Mouse (Mus musculus) kidney, postnatal 0 days (tissue): ENCODE results near the gene Pde2a. TPM values are rescaled to one million over a fixed set of nuclear protein-coding genes. Genes with fewer than 3 reads are reported as not detected.
A peak's percentile ranks its signal among the peaks of the same experiment; 100 is the strongest.

ENCODE experiments used
- ATAC-seq: fragments of 200-750 bp; cut with Nextera tagmentation; replicated peaks from 2 replicates; pipeline ENCODE4 v1.8.0; 2017; ENCODE audit warnings: low read depth, moderate number of reproducible peaks, moderate TSS enrichment, moderate library complexity; ENCODE audit not compliant: low FRiP score
- DNase-seq: peaks from one replicate; pipeline ENCODE4 v3.0.0-alpha.2; 2016; ENCODE audit warnings: low spot score
- H3K27ac ChIP-seq: fragments of 300-500 bp; sonication (generic); 2 replicates; pipeline ENCODE4 v1.5.1; 2014; ENCODE audit warnings: mild to moderate bottlenecking
- H3K27me3 ChIP-seq: fragments of 300-500 bp; sonication (generic); 2 replicates; pipeline ENCODE4 v1.6.1; 2014; ENCODE audit warnings: low read length, mixed read lengths; ENCODE audit not compliant: insufficient read depth
- H3K36me3 ChIP-seq: fragments of 300-500 bp; sonication (generic); 2 replicates; pipeline ENCODE4 v1.6.1; 2014; ENCODE audit warnings: low read length, mixed read lengths; ENCODE audit not compliant: insufficient read depth
- H3K4me1 ChIP-seq: fragments of 300-500 bp; sonication (generic); replicated peaks from 2 replicates; pipeline ENCODE4 v1.6.1; 2014; ENCODE audit warnings: antibody characterized with exemption, low read length, mixed read lengths; ENCODE audit not compliant: insufficient read depth
- H3K4me2 ChIP-seq: fragments of 300-500 bp; sonication (generic); 2 replicates; pipeline ENCODE4 v1.6.1; 2014; ENCODE audit warnings: mild to moderate bottlenecking, low read length, moderate library complexity, mixed read lengths
- H3K4me3 ChIP-seq: fragments of 300-500 bp; sonication (generic); replicated peaks from 2 replicates; pipeline ENCODE4 v1.5.1; 2014; ENCODE audit warnings: low read depth, low read length
- H3K9ac ChIP-seq: fragments of 300-500 bp; sonication (generic); 2 replicates; pipeline ENCODE4 v1.6.1; 2014; ENCODE audit warnings: low read depth, low read length
- H3K9me3 ChIP-seq: fragments of 300-500 bp; sonication (generic); replicated peaks from 2 replicates; pipeline ENCODE4 v1.6.1; 2016; ENCODE audit warnings: low read length, inconsistent platforms, mixed read lengths
- CTCF ChIP-seq: IDR thresholded peaks from 2 replicates; pipeline ENCODE4 v1.5.1; 2016; ENCODE audit warnings: antibody characterized with exemption, low read depth, mild to moderate bottlenecking, moderate library complexity
- WGBS: fragments of 180-500 bp; shearing (Covaris S2); extraction: QIAGEN DNeasy Blood & Tissue Kit; methylation state at CpG from one replicate; pipeline ENCODE4 v1.1.7; 2014; 5-methylcytosine and 5-hydroxymethylcytosine counted together
- polyA plus RNA-seq: library from polyadenylated mRNA; unstranded; fragments of >200 nt; fragmentation: Nextera tagmentation; extraction: Ambion mirVana; gene quantifications from 2 replicates; pipeline ENCODE4 v1.2.1, GENCODE M21; 2015

The Pde2a gene
- polyA plus RNA-seq, 1 experiment from 2014 or later, result 21.0 TPM

GRCm38 (mm10) chr7:101394569-101394968, 26.9 kb upstream of the Pde2a start:
- DNase-seq (no peak), ATAC-seq (peak; percentile 7; the same call in 1 of the 2 replicates)
- H3K36me3 ChIP-seq, result peaks cover 38% of the 10 kb centered on the region
- H3K4me3 ChIP-seq, result peak overlapping the region; percentile 39
- no peak for TF ChIP-seq CTCF
- H3K9me3 ChIP-seq, result no peaks in the 10 kb centered on the region
- no peaks in the 10 kb centered on the region for H3K27me3 ChIP-seq
- WGBS, result 30% methylated on average over 3 of the region's 3 CpGs
- peak overlapping the region; percentile 95 for H3K27ac ChIP-seq
- peak overlapping the region; percentile 55 for H3K9ac ChIP-seq
- peaks cover 13% of the 10 kb centered on the region for H3K4me1 ChIP-seq
- H3K4me2 ChIP-seq, result peak overlapping the region; percentile 54

DNA sequence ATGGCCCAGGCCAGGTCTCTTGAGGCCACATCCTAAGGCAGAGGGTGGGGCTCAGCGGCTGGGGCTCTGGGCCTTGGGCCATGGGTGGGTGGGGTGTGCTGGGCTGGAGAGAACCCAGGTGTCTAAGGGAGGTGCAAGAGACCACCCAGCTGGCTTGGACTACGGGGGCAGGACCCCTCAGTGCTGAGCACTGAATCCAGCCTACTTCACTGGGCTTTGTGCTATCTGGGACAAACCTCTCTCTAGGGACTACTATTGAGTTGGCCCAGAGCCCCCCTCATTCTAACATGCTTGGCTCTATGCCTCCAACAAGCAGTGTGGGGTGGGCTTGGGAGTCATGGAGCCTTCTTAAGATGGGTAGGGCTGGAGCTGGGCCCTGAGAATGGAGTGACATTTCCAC, 26.0 kb upstream of the Pde2a start:
- peaks cover 37% of the 10 kb centered on the region for H3K36me3 ChIP-seq
- H3K4me3 ChIP-seq, result peak overlapping the region; percentile 39
- no peaks in the 10 kb centered on the region for H3K9me3 ChIP-seq
- DNase-seq, result peak; percentile 65
- H3K27me3 ChIP-seq, result no peaks in the 10 kb centered on the region
- peak overlapping the region; percentile 54 for H3K4me2 ChIP-seq
- peaks cover 13% of the 10 kb centered on the region for H3K4me1 ChIP-seq
- TF ChIP-seq CTCF, result no peak
- 61% methylated on average over 2 of the region's 2 CpGs for WGBS
- peak overlapping the region; percentile 95; the same call in 1 of the 2 replicates for H3K27ac ChIP-seq
- no peak; the same call in 1 of the 2 replicates for ATAC-seq
- peak overlapping the region; percentile 35; the same call in 1 of the 2 replicates for H3K9ac ChIP-seq

- H3K9me3 ChIP-seq, result no peaks in the 10 kb centered on the region
- 86% methylated on average over 4 of the region's 4 CpGs for WGBS
- no peak for ATAC-seq
- H3K4me1 ChIP-seq, result peaks cover 13% of the 10 kb centered on the region
- TF ChIP-seq CTCF, result no peak
- no peak overlapping the region for H3K27ac ChIP-seq
- no peak for DNase-seq
- H3K36me3 ChIP-seq, result peaks cover 54% of the 10 kb centered on the region
- no peak overlapping the region for H3K4me2 ChIP-seq
- H3K4me3 ChIP-seq, result no peak overlapping the region
- H3K27me3 ChIP-seq, result no peaks in the 10 kb centered on the region
- H3K9ac ChIP-seq, result no peak overlapping the region
Measured at GRCm38 (mm10) chr7:101397175-101397574, 24.3 kb upstream of the Pde2a start.

DNA sequence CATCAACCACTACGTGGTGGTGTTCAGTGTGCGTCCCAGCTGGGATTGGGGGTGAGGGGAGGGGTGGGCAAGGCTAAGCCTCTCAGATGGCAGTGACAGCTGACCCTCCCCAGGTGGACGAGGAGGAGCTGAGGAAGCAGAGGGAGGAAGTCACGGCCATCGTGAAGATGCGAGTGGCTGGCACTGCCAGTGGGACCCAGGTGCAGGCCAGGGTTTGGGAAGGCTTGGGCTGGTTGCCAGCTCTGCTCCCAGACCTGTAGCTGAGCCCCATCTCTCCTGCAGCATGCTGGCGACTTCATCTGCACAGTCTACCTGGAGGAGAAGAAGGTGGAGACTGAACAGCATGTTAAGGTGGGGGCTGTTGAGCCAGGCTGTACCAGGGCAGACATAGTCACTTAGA, 20.0 kb upstream of the Pde2a start:
- 88% methylated on average over 7 of the region's 7 CpGs for WGBS
- peaks cover 76% of the 10 kb centered on the region for H3K36me3 ChIP-seq

DNA sequence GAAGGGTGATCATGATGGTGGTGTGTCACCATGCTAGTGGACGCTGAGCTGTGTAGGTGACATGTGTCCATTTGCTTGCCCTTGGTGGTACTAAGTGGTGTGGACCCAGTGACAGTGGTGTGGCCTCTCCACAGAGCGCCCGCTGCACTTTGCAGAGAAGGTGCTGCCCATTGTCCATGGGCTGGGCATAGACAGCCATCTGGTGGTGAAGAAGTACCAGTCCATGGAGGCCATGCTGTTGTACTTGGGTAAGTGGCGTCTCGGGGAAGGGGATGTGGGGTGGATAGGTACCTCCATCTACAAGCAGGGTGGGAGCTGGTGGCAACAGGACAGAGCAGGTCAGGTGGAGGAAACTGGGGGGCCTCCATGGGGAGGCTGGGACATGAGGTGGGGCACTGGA, 17.7 kb upstream of the Pde2a start:
- no peak overlapping the region for H3K4me2 ChIP-seq
- DNase-seq (no peak), ATAC-seq (no peak)
- no peaks in the 10 kb centered on the region for H3K9me3 ChIP-seq
- H3K27ac ChIP-seq, result no peak overlapping the region
- TF ChIP-seq CTCF, result peak; percentile 50
- 90% methylated on average over 5 of the region's 5 CpGs for WGBS
- H3K4me1 ChIP-seq, result no peaks in the 10 kb centered on the region
- peaks cover 74% of the 10 kb centered on the region for H3K36me3 ChIP-seq
- H3K4me3 ChIP-seq, result no peak overlapping the region
- H3K9ac ChIP-seq, result no peak overlapping the region
- H3K27me3 ChIP-seq, result no peaks in the 10 kb centered on the region

More for the DNA sequence above, 20.0 kb upstream of the Pde2a start:
- no peak overlapping the region for H3K4me3 ChIP-seq
- H3K9me3 ChIP-seq, result no peaks in the 10 kb centered on the region
- ATAC-seq, result no peak
- no peaks in the 10 kb centered on the region for H3K27me3 ChIP-seq
- no peak overlapping the region for H3K27ac ChIP-seq
- no peak overlapping the region for H3K9ac ChIP-seq
- H3K4me2 ChIP-seq, result no peak overlapping the region
- DNase-seq, result no peak
- TF ChIP-seq CTCF, result no peak
- H3K4me1 ChIP-seq, result no peaks in the 10 kb centered on the region

GRCm38 (mm10) chr7:101410267-101410936, 11.1 kb upstream of the Pde2a start, which contains the start of gene Gm45837:
Gene Gm45837, plus strand, starts transcription at chr7:101410886.
- 55% methylated on average over 11 of the region's 11 CpGs for WGBS

More at GRCm38 (mm10) chr7:101410267-101410936, 11.1 kb upstream of the Pde2a start, which contains the start of gene Gm45837:
- no peak for TF ChIP-seq CTCF
- no peak within 1 kb of the TSS for H3K9ac ChIP-seq
- H3K36me3 ChIP-seq, result peaks cover 39% of the 10 kb centered on the region; the same call in 1 of the 2 replicates
- no peak for DNase-seq
- H3K4me3 ChIP-seq, result no peak within 1 kb of the TSS
- no peaks in the 10 kb centered on the region for H3K9me3 ChIP-seq
- no peaks in the 10 kb centered on the region for H3K27me3 ChIP-seq
- peaks cover 6% of the 10 kb centered on the region; the same call in 1 of the 2 replicates for H3K4me1 ChIP-seq
- no peak within 1 kb of the TSS for H3K4me2 ChIP-seq
- no peak for ATAC-seq
- no peak within 1 kb of the TSS for H3K27ac ChIP-seq
